In genomic region chr5:123907631-123907977, GRCm38 (mm10) we compare ENCODE assay signal across 8 mouse cellular contexts. TPM values are rescaled to one million over a fixed set of nuclear protein-coding genes. Genes with fewer than 3 reads are reported as not detected.
A peak's percentile ranks its signal among the peaks of the same experiment; 100 is the strongest.
DNase-seq lines count a peak whose midpoint lies in the region; ATAC-seq and TF ChIP-seq lines count a peak whose summit lies in the region.

No protein-coding gene starts in this region.

- peak overlapping the region; percentile 86 for H3K4me2 ChIP-seq in kidney, embryonic 15.5 days
- H3K4me2 ChIP-seq in intestine, embryonic 15.5 days (replicated peaks): peak overlapping the region; percentile 76
- H3K4me2 ChIP-seq in midbrain, postnatal 0 days (ENCODE audit: low read depth, low read length, poor library complexity, severe bottlenecking): peak overlapping the region; percentile 93

- peaks cover 24% of the 10 kb centered on the region for H3K4me1 ChIP-seq in kidney, embryonic 15.5 days
- peaks cover 17% of the 10 kb centered on the region for H3K4me1 ChIP-seq in embryonic facial prominence, embryonic 10.5 days
- H3K4me1 ChIP-seq in intestine, embryonic 15.5 days (replicated peaks): peaks cover 10% of the 10 kb centered on the region
- H3K4me1 ChIP-seq in midbrain, postnatal 0 days (ENCODE audit: insufficient read depth, low read length): peaks cover 11% of the 10 kb centered on the region; the same call in 1 of the 2 replicates

- H3K9me3 ChIP-seq in kidney, embryonic 15.5 days (replicated peaks): no peaks in the 10 kb centered on the region
- H3K9me3 ChIP-seq in embryonic facial prominence, embryonic 10.5 days: no peaks in the 10 kb centered on the region
- no peaks in the 10 kb centered on the region for H3K9me3 ChIP-seq in intestine, embryonic 15.5 days
- H3K9me3 ChIP-seq in midbrain, postnatal 0 days (ENCODE audit: low read length): no peaks in the 10 kb centered on the region

- DNase-seq in kidney, postnatal 14 days: no peak
- DNase-seq in embryonic facial prominence, embryonic 10.5 days (ENCODE audit: low spot score): no peak
- DNase-seq in midbrain, postnatal 0 days (ENCODE audit: low spot score): no peak
- no peak for DNase-seq in right cerebral cortex, adult 18-20 months
- no peak for DNase-seq in adrenal gland, postnatal 14 days
- no peak for DNase-seq in cerebellum, adult 18-20 months

- WGBS in kidney, embryonic 15.5 days: 2% methylated on average over 10 of the region's 10 CpGs
- WGBS in embryonic facial prominence, embryonic 10.5 days: 4% methylated on average over 10 of the region's 10 CpGs
- WGBS in intestine, embryonic 15.5 days: 4% methylated on average over 10 of the region's 10 CpGs
- 7% methylated on average over 10 of the region's 10 CpGs for WGBS in midbrain, postnatal 0 days

- H3K9ac ChIP-seq in kidney, embryonic 15.5 days: peak overlapping the region; percentile 99
- peak overlapping the region; percentile 98 for H3K9ac ChIP-seq in intestine, embryonic 15.5 days
- H3K9ac ChIP-seq in midbrain, postnatal 0 days (replicated peaks; ENCODE audit: low read length, poor library complexity, severe bottlenecking): peak overlapping the region; percentile 96

- no peak; the same call in 1 of the 2 replicates for ATAC-seq in kidney, embryonic 15.5 days (replicated peaks; ENCODE audit: low FRiP score)
- no peak for ATAC-seq in intestine, embryonic 15.5 days
- ATAC-seq in midbrain, postnatal 0 days (ENCODE audit: low FRiP score): no peak; the same call in 1 of the 2 replicates

- peak overlapping the region; percentile 89 for H3K27ac ChIP-seq in kidney, embryonic 15.5 days
- H3K27ac ChIP-seq in embryonic facial prominence, embryonic 10.5 days (replicated peaks): peak overlapping the region; percentile 98
- H3K27ac ChIP-seq in intestine, embryonic 15.5 days: peak overlapping the region; percentile 85
- H3K27ac ChIP-seq in midbrain, postnatal 0 days (ENCODE audit: low read depth, low read length): peak overlapping the region; percentile 71

- H3K27me3 ChIP-seq in kidney, embryonic 15.5 days: no peaks in the 10 kb centered on the region
- H3K27me3 ChIP-seq in embryonic facial prominence, embryonic 10.5 days (replicated peaks; ENCODE audit: low read depth, poor library complexity, severe bottlenecking): no peaks in the 10 kb centered on the region
- no peaks in the 10 kb centered on the region for H3K27me3 ChIP-seq in intestine, embryonic 15.5 days (replicated peaks)
- H3K27me3 ChIP-seq in midbrain, postnatal 0 days (ENCODE audit: insufficient read depth, low read length): no peaks in the 10 kb centered on the region

- H3K4me3 ChIP-seq in kidney, embryonic 15.5 days (replicated peaks): peak overlapping the region; percentile 92
- peak overlapping the region; percentile 100 for H3K4me3 ChIP-seq in embryonic facial prominence, embryonic 10.5 days
- peak overlapping the region; percentile 99 for H3K4me3 ChIP-seq in intestine, embryonic 15.5 days (replicated peaks)
- H3K4me3 ChIP-seq in midbrain, postnatal 0 days (ENCODE audit: low read depth, low read length): peak overlapping the region; percentile 94

- no peak for TF ChIP-seq CTCF in midbrain, postnatal 0 days (IDR thresholded peaks at IDR 0.05)

- peaks cover 45% of the 10 kb centered on the region for H3K36me3 ChIP-seq in kidney, embryonic 15.5 days
- H3K36me3 ChIP-seq in embryonic facial prominence, embryonic 10.5 days (replicated peaks): peaks cover 45% of the 10 kb centered on the region
- H3K36me3 ChIP-seq in intestine, embryonic 15.5 days: peaks cover 8% of the 10 kb centered on the region
- peaks cover 10% of the 10 kb centered on the region for H3K36me3 ChIP-seq in midbrain, postnatal 0 days (ENCODE audit: insufficient read depth, low read length)

RNA-seq across cellular contexts. Expression of gene Denr, which starts 0.6 kb away (rescaled TPM):
- 145 and 164 TPM in 2 replicates for polyA plus RNA-seq in kidney, embryonic 15.5 days (2015; fragmentation: Nextera tagmentation; extraction: Ambion mirVana)
- polyA plus RNA-seq in embryonic facial prominence, embryonic 10.5 days (2016; fragmentation: Nextera tagmentation; extraction: Ambion mirVana): 180 and 184 TPM in 2 replicates
- 117 and 146 TPM in 2 replicates for polyA plus RNA-seq in intestine, embryonic 15.5 days (2015; fragmentation: Nextera tagmentation; extraction: Ambion mirVana)
- total RNA-seq in midbrain, postnatal 0 days (2014; rRNA removed): 13.8 and 25.4 TPM in 2 replicates
- 130 and 158 TPM in 2 replicates for polyA plus RNA-seq in midbrain, postnatal 0 days (2015; fragmentation: Nextera tagmentation; extraction: Ambion mirVana)
- total RNA-seq in adrenal gland, postnatal 14 days (2021): 78.3 and 86.9 TPM in 2 replicates

RNA-seq across cellular contexts. Expression of gene Gm43518, which starts 19.6 kb away (rescaled TPM):
- 1.7 and 2.9 TPM in 2 replicates for polyA plus RNA-seq in kidney, embryonic 15.5 days (2015; fragmentation: Nextera tagmentation; extraction: Ambion mirVana)
- polyA plus RNA-seq in embryonic facial prominence, embryonic 10.5 days (2016; fragmentation: Nextera tagmentation; extraction: Ambion mirVana): 2.0 TPM in 2 replicates
- polyA plus RNA-seq in intestine, embryonic 15.5 days (2015; fragmentation: Nextera tagmentation; extraction: Ambion mirVana): 1.5 and 2.2 TPM in 2 replicates
- 6.0 TPM in 1 of 2 replicates, not detected in the other for total RNA-seq in midbrain, postnatal 0 days (2014; rRNA removed)
- 2.7 and 2.8 TPM in 2 replicates for polyA plus RNA-seq in midbrain, postnatal 0 days (2015; fragmentation: Nextera tagmentation; extraction: Ambion mirVana)
- total RNA-seq in adrenal gland, postnatal 14 days (2021): 1.7 TPM in 1 of 2 replicates, not detected in the other

RNA-seq across cellular contexts. Expression of gene Ccdc62, which starts 22.9 kb away (rescaled TPM):
- 6.0 and 6.9 TPM in 2 replicates for polyA plus RNA-seq in kidney, embryonic 15.5 days (2015; fragmentation: Nextera tagmentation; extraction: Ambion mirVana)
- 5.0 and 5.9 TPM in 2 replicates for polyA plus RNA-seq in embryonic facial prominence, embryonic 10.5 days (2016; fragmentation: Nextera tagmentation; extraction: Ambion mirVana)
- 4.7 and 5.1 TPM in 2 replicates for polyA plus RNA-seq in intestine, embryonic 15.5 days (2015; fragmentation: Nextera tagmentation; extraction: Ambion mirVana)
- 0.27 and 9.8 TPM in 2 replicates for total RNA-seq in midbrain, postnatal 0 days (2014; rRNA removed)
- polyA plus RNA-seq in midbrain, postnatal 0 days (2015; fragmentation: Nextera tagmentation; extraction: Ambion mirVana): 2.9 and 3.8 TPM in 2 replicates
- 4.7 and 5.0 TPM in 2 replicates for total RNA-seq in adrenal gland, postnatal 14 days (2021)

RNA-seq across cellular contexts. Expression of gene Hcar1, which starts 27.8 kb away (rescaled TPM):
- 2.0 TPM in 2 replicates for polyA plus RNA-seq in kidney, embryonic 15.5 days (2015; fragmentation: Nextera tagmentation; extraction: Ambion mirVana)
- polyA plus RNA-seq in embryonic facial prominence, embryonic 10.5 days (2016; fragmentation: Nextera tagmentation; extraction: Ambion mirVana): 0.09 TPM in 2 replicates
- 2.3 and 2.8 TPM in 2 replicates for polyA plus RNA-seq in intestine, embryonic 15.5 days (2015; fragmentation: Nextera tagmentation; extraction: Ambion mirVana)
- 1.1 and 1.9 TPM in 2 replicates for total RNA-seq in midbrain, postnatal 0 days (2014; rRNA removed)
- 0.64 and 0.71 TPM in 2 replicates for polyA plus RNA-seq in midbrain, postnatal 0 days (2015; fragmentation: Nextera tagmentation; extraction: Ambion mirVana)
- total RNA-seq in adrenal gland, postnatal 14 days (2021): 2.5 and 3.2 TPM in 2 replicates

RNA-seq across cellular contexts. Expression of gene Hcar2, which starts 42.3 kb away (rescaled TPM):
- 0.10 TPM in 1 of 2 replicates, not detected in the other for polyA plus RNA-seq in kidney, embryonic 15.5 days (2015; fragmentation: Nextera tagmentation; extraction: Ambion mirVana)
- not detected in 2 replicates for polyA plus RNA-seq in embryonic facial prominence, embryonic 10.5 days (2016; fragmentation: Nextera tagmentation; extraction: Ambion mirVana)
- polyA plus RNA-seq in intestine, embryonic 15.5 days (2015; fragmentation: Nextera tagmentation; extraction: Ambion mirVana): 0.09 TPM in 1 of 2 replicates, not detected in the other
- not detected in 2 replicates for total RNA-seq in midbrain, postnatal 0 days (2014; rRNA removed)
- polyA plus RNA-seq in midbrain, postnatal 0 days (2015; fragmentation: Nextera tagmentation; extraction: Ambion mirVana): not detected in 2 replicates
- 0.45 and 0.78 TPM in 2 replicates for total RNA-seq in adrenal gland, postnatal 14 days (2021)
